Mouse (Mus musculus) hindbrain, embryonic 13.5 days (tissue): ENCODE data around the gene Sppl2b. TPM values are rescaled to one million over a fixed set of nuclear protein-coding genes. Genes with fewer than 3 reads are reported as not detected.
A peak's percentile ranks its signal among the peaks of the same experiment; 100 is the strongest.

Experiments
- microRNA counts: library from miRNA; unstranded; fragments of <30 nt; microRNA quantifications from one replicate; lab custom pipeline; 2016
- microRNA-seq: library from miRNA; unstranded; fragments of <30 nt; microRNA quantifications from one replicate; pipeline ENCODE4, GENCODE M21; 2016
- polyA plus RNA-seq: library from polyadenylated mRNA; unstranded; fragments of >200 nt; fragmentation: Nextera tagmentation; extraction: Ambion mirVana; gene quantifications from 2 replicates; pipeline ENCODE4 v1.2.1, GENCODE M21; 2015

Sppl2b gene
- polyA plus RNA-seq, 1 experiment from 2014 or later = 63.6 TPM

MicroRNAs within 50 kb of the gene (microRNA counts, 519-probe panel; counts per million panel counts)
- microRNA mmu-miR-1982 (lab: Ali Mortazavi, UCI) = 51.3 counts per million

Small RNA genes within 50 kb of the gene (microRNA-seq; reads per million reads assigned to microRNA genes)
- 3.0 reads per million, percentile 7 among the genes with 10 or more reads in this experiment for gene Mir1982

Other genes starting within 250 kb of the Sppl2b start
- gene Gm49322, start 249.3 kb upstream of the Sppl2b start, polyA plus RNA-seq = 3.1 and 3.3 TPM in 2 replicates
- gene Csnk1g2, start 232.4 kb upstream of the Sppl2b start, polyA plus RNA-seq = 98.5 and 102 TPM in 2 replicates
- gene Btbd2, start 198.2 kb upstream of the Sppl2b start, polyA plus RNA-seq = 75.7 and 77.8 TPM in 2 replicates
- gene Mknk2, start 177.2 kb upstream of the Sppl2b start, polyA plus RNA-seq = 55.4 and 56.2 TPM in 2 replicates
- gene Mob3a, start 153.3 kb upstream of the Sppl2b start, polyA plus RNA-seq = 51.8 and 56.8 TPM in 2 replicates
- gene Izumo4, start 153.1 kb upstream of the Sppl2b start, polyA plus RNA-seq = 36.4 and 42.8 TPM in 2 replicates
- gene Ap3d1, start 113.0 kb upstream of the Sppl2b start, polyA plus RNA-seq = 100 and 101 TPM in 2 replicates
- 18.9 and 19.4 TPM in 2 replicates for gene Dot1l, start 100.1 kb upstream of the Sppl2b start, polyA plus RNA-seq
- gene Sf3a2, start 57.1 kb upstream of the Sppl2b start, polyA plus RNA-seq = 55.9 and 61.6 TPM in 2 replicates
- 128 and 132 TPM in 2 replicates for gene Plekhj1, start 56.6 kb upstream of the Sppl2b start, polyA plus RNA-seq
- 0.22 TPM in 1 of 2 replicates, not detected in the other for gene Amh, start 50.0 kb upstream of the Sppl2b start, polyA plus RNA-seq
- 0.56 and 0.95 TPM in 2 replicates for gene Jsrp1, start 41.8 kb upstream of the Sppl2b start, polyA plus RNA-seq
- gene Oaz1, start 28.6 kb upstream of the Sppl2b start, polyA plus RNA-seq = 1,227 and 1,240 TPM in 2 replicates
- gene Lingo3, start 11.2 kb upstream of the Sppl2b start, polyA plus RNA-seq = 3.4 and 3.5 TPM in 2 replicates
- gene Lsm7, start 66 bp upstream of the Sppl2b start, polyA plus RNA-seq = 210 and 237 TPM in 2 replicates
- 0.13 and 0.17 TPM in 2 replicates for gene Tmprss9, start 16.6 kb downstream of the Sppl2b start, polyA plus RNA-seq
- gene Timm13, start 45.7 kb downstream of the Sppl2b start, polyA plus RNA-seq = 333 and 336 TPM in 2 replicates
- gene Lmnb2, start 63.0 kb downstream of the Sppl2b start, polyA plus RNA-seq = 41.5 and 43.9 TPM in 2 replicates
- 8.0 and 8.1 TPM in 2 replicates for gene Gadd45b, start 74.8 kb downstream of the Sppl2b start, polyA plus RNA-seq
- 13.4 and 13.5 TPM in 2 replicates for gene Gng7, start 159.7 kb downstream of the Sppl2b start, polyA plus RNA-seq
- 37.5 and 40.2 TPM in 2 replicates for gene Diras1, start 170.4 kb downstream of the Sppl2b start, polyA plus RNA-seq
- gene Slc39a3, start 182.2 kb downstream of the Sppl2b start, polyA plus RNA-seq = 42.3 and 44.0 TPM in 2 replicates
- gene Sgta, start 204.9 kb downstream of the Sppl2b start, polyA plus RNA-seq = 292 and 304 TPM in 2 replicates
- 45.0 and 46.9 TPM in 2 replicates for gene Thop1, start 214.8 kb downstream of the Sppl2b start, polyA plus RNA-seq
- 0.26 and 0.41 TPM in 2 replicates for gene Creb3l3, start 243.6 kb downstream of the Sppl2b start, polyA plus RNA-seq